Mouse (Mus musculus): ENCODE measurements around the gene Sdk2. TPM values are rescaled to one million over a fixed set of nuclear protein-coding genes. Genes with fewer than 3 reads are reported as not detected.

Gene Sdk2
- total RNA-seq, 2 experiments from 2014 or later, result 1.8 to 6.2 TPM

GRCm38 (mm10) chr11:113797014-113797983 is 269.5 kb downstream of the Sdk2 start:
- DNase-seq (ENCODE audit: low spot score in 2 of 2), result no peak

GRCm38 (mm10) chr11:113795846-113796245 is 271.0 kb downstream of the Sdk2 start:
- no peak for DNase-seq (ENCODE audit: low spot score in 2 of 2)

GRCm38 (mm10) chr11:113791357-113792215 is 275.3 kb downstream of the Sdk2 start:
- DNase-seq (ENCODE audit: low spot score in 2 of 2), result no peak

- no peak for DNase-seq (ENCODE audit: low spot score in 2 of 2)
Observed at GRCm38 (mm10) chr11:113789101-113789500, 277.7 kb downstream of the Sdk2 start.

- DNase-seq (ENCODE audit: low spot score in 2 of 2), result no peak
Observed at GRCm38 (mm10) chr11:113788183-113788789, 278.6 kb downstream of the Sdk2 start.

- no peak for DNase-seq (ENCODE audit: low spot score in 2 of 2)
Observed at GRCm38 (mm10) chr11:113787432-113788182, 279.2 kb downstream of the Sdk2 start.

- DNase-seq (ENCODE audit: low spot score in 2 of 2), result no peak
Observed at GRCm38 (mm10) chr11:113787009-113787408, 279.8 kb downstream of the Sdk2 start.

GRCm38 (mm10) chr11:113786395-113786794 is 280.5 kb downstream of the Sdk2 start:
- DNase-seq (ENCODE audit: low spot score in 2 of 2), result no peak

- no peak for DNase-seq (ENCODE audit: low spot score in 2 of 2)
Observed at GRCm38 (mm10) chr11:113785406-113786171, 281.3 kb downstream of the Sdk2 start.

GRCm38 (mm10) chr11:113784656-113785396 is 282.0 kb downstream of the Sdk2 start:
- DNase-seq (ENCODE audit: low spot score in 2 of 2), result no peak

- no peak for DNase-seq (ENCODE audit: low spot score in 2 of 2)
Observed at GRCm38 (mm10) chr11:113782496-113782895, 284.4 kb downstream of the Sdk2 start.

- DNase-seq (ENCODE audit: low spot score in 2 of 2), result no peak
Observed at GRCm38 (mm10) chr11:113782006-113782405, 284.8 kb downstream of the Sdk2 start.

GRCm38 (mm10) chr11:113779680-113780041 is 287.2 kb downstream of the Sdk2 start:
- no peak for DNase-seq (ENCODE audit: low spot score in 2 of 2)

GRCm38 (mm10) chr11:113778733-113779679 is 287.8 kb downstream of the Sdk2 start:
- DNase-seq (ENCODE audit: low spot score in 2 of 2), result no peak

GRCm38 (mm10) chr11:113777878-113778464 is 288.9 kb downstream of the Sdk2 start:
- DNase-seq (ENCODE audit: low spot score in 2 of 2), result no peak

GRCm38 (mm10) chr11:113776851-113777511 is 289.9 kb downstream of the Sdk2 start:
- DNase-seq (ENCODE audit: low spot score in 2 of 2), result peak in 1 of 2 experiments; percentile 48

- DNase-seq (ENCODE audit: low spot score in 2 of 2), result no peak
Observed at GRCm38 (mm10) chr11:113774773-113775172, 292.1 kb downstream of the Sdk2 start.

All from adrenal gland, adult 18-20 months (tissue).